Mouse (Mus musculus): ENCODE measurements around the gene Arhgap19.
A peak's percentile ranks its signal among the peaks of the same experiment; 100 is the strongest.

- TF ChIP-seq GATA1 (IDR thresholded peaks at IDR 0.05; ENCODE audit: low read length): peak; percentile 68
- TF ChIP-seq TAL1 (IDR thresholded peaks at IDR 0.05; ENCODE audit: low read length): peak; percentile 38; the same call in 2 of the 3 replicates
These were observed 35.5 kb upstream of the Arhgap19 start for GRCm38 (mm10) chr19:41837194-41837916.
